Mouse (Mus musculus) layer of hippocampus, adult 2 months (tissue): Measurements from ENCODE around the gene Fam129b. TPM values are rescaled to one million over a fixed set of nuclear protein-coding genes. Genes with fewer than 3 reads are reported as not detected.
A peak's percentile ranks its signal among the peaks of the same experiment; 100 is the strongest.

ENCODE experiments used
- DNase-seq, 2 experiments: peaks; one replicate each; pipeline ENCODE4 v3.0.0; 2022; ENCODE audit warnings: low spot score in 2 of 2
- H3K27ac ChIP-seq: fragments of 200-600 bp; 2 replicates; pipeline ENCODE4 v1.8.1; 2022
- H3K4me3 ChIP-seq: fragments of 200-600 bp; 2 replicates; pipeline ENCODE4 v1.8.1; 2022; ENCODE audit warnings: mild to moderate bottlenecking
- CTCF ChIP-seq: fragments of 200-600 bp; conservative IDR thresholded peaks from 2 replicates; pipeline ENCODE4 v1.8.1; 2022; ENCODE audit warnings: antibody characterized with exemption, mild to moderate bottlenecking, moderate library complexity
- total RNA-seq, 2 experiments: library from RNA; stranded (reverse); gene quantifications; 2 replicates each; pipeline ENCODE4 v1.2.3; 2021

Gene Fam129b
- total RNA-seq, 2 experiments from 2014 or later: 14.5 to 14.9 TPM

- TF ChIP-seq CTCF: no peak
- no peak overlapping the region for H3K4me3 ChIP-seq
- no peak for DNase-seq
- H3K27ac ChIP-seq: peak overlapping the region; percentile 100
Observed at GRCm38 (mm10) chr2:32968024-32968614, 92.2 kb downstream of the Fam129b start.

- Histone ChIP-seq H3K27ac (peak overlapping the region; percentile 28; the same call in 1 of the 2 replicates), H3K4me3 (no peak overlapping the region)
- TF ChIP-seq CTCF: no peak
- peak in 1 of 2 experiments; percentile 23 for DNase-seq
Observed at GRCm38 (mm10) chr2:32969326-32969725, 93.4 kb downstream of the Fam129b start.

- no peak overlapping the region for H3K27ac ChIP-seq
- DNase-seq: no peak
- TF ChIP-seq CTCF: no peak
Observed at GRCm38 (mm10) chr2:32971235-32971634, 95.3 kb downstream of the Fam129b start.

GRCm38 (mm10) chr2:32974216-32974615 is 98.3 kb downstream of the Fam129b start:
- DNase-seq: no peak
- TF ChIP-seq CTCF: no peak
- no peak overlapping the region for H3K4me3 ChIP-seq
- no peak overlapping the region for H3K27ac ChIP-seq

More at GRCm38 (mm10) chr2:32971235-32971634, 95.3 kb downstream of the Fam129b start:
- no peak overlapping the region for H3K4me3 ChIP-seq

Other genes with a start within 250 kb of the Fam129b start
- 10 to 100 TPM; 16.4 to 19.7 TPM for gene Eng, start 229.5 kb upstream of the Fam129b start, total RNA-seq
- gene Fpgs, start 172.0 kb upstream of the Fam129b start, total RNA-seq: 10 to 100 TPM; 10.7 to 14.6 TPM
- gene Cdk9, start 163.0 kb upstream of the Fam129b start, total RNA-seq: 100 to 1,000 TPM; 115 to 121 TPM
- gene Sh2d3c, start 155.1 kb upstream of the Fam129b start, total RNA-seq: 10 to 100 TPM; 18.9 to 20.1 TPM
- gene 6330409D20Rik, start 135.1 kb upstream of the Fam129b start, total RNA-seq: 1 to 10 TPM; 1.4 to 2.9 TPM
- 10 to 100 TPM; 30.3 to 32.3 TPM for gene Tor2a, start 118.9 kb upstream of the Fam129b start, total RNA-seq
- gene Ttc16, start 100.5 kb upstream of the Fam129b start, total RNA-seq: under 1 TPM; 0.69 to 0.82 TPM
- 1 to 10 TPM; 5.9 to 6.4 TPM for gene Ptrh1, start 100.3 kb upstream of the Fam129b start, total RNA-seq
- gene Cfap157, start 91.7 kb upstream of the Fam129b start, total RNA-seq: 1 to 10 TPM in 1 of 2 experiments, not detected in 1; 2.0 TPM
- gene Stxbp1, start 28.9 kb upstream of the Fam129b start, total RNA-seq: 100 to 1,000 TPM; 550 to 603 TPM
- 100 to 1,000 TPM; 115 to 125 TPM for gene Rpl12, start 85.4 kb downstream of the Fam129b start, total RNA-seq
- gene Lrsam1, start 85.5 kb downstream of the Fam129b start, total RNA-seq: 10 to 100 TPM; 36.8 to 37.9 TPM
- gene Slc2a8, start 106.0 kb downstream of the Fam129b start, total RNA-seq: 10 to 100 TPM; 19.1 to 21.7 TPM